Mouse (Mus musculus): Measurements from ENCODE around the gene Cyp2w1.
A peak's percentile ranks its signal among the peaks of the same experiment; 100 is the strongest.

The Cyp2w1 gene

DNA sequence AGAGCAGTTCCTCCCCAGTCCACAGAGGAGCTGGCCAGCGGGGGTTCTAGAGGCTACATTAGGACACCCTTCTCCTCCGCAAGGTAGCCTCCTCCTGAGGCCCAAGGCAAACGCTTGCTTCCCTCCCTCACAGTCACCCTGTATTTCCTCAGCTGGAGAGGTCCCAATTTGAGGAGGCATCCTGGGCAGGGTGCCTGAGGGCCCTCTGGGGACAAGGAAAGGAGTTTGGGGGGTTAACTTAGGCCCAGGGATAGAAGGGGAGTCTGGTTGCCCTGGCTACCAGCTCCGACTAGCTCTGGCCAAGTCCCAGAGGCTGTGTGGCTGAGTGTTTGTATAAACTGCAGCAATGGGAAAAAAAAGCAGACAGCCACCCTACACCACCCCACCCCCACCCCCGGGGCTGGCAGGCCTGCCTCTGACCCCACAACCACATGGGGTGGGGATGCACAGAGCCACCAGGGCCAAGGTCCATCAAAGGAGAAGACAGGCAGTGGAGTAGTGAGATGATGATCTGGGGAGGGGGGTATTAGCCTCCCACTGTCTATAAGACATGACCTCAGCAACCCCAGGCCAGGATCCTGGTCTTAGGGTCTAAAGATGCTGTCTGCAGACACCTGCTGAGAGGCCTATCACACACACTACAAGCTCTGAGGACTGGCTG, 12.6 kb downstream of the Cyp2w1 start:
- no peak for DNase-seq (ENCODE audit: extremely low read depth, low read depth)

DNA sequence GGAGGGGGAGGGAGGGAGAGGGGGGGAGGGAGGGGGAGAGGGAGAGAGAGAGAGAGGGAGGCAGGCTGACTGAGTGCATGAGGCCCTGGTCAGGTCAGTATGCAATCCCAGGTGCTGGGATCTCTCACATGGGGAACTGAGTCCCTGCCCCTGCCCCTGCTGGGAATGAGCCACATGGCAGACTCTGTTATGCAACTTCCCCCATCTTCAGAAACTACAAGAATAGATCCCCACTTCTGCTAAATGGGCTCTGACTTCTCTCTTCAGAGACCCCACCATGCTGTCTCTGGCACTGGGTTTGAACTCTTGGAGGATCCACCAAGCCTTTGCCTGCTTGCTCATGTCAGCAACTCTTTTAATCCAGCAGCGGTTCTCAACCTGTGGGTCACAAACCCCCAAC, 13.4 kb downstream of the Cyp2w1 start:
- DNase-seq (ENCODE audit: extremely low read depth, low read depth), result no peak

DNA sequence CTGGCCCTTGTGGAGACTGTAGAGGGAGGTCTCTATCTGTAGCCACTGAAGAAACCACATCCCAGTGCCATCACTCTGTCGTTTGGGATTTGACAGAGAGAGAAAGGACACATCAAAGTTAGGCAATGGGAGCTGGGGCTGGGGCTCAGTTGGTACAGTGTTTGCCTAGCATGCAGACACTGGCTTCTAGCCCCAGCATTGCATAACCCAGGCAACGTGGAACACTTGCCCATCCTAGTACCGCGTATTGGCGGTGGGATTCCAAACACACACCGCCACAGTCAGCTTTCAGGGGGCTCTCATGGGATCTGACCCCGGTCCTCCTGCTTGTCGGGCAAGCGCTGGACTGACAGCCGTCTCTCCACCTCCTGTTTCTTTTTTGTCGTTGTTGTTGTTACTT, 14.1 kb downstream of the Cyp2w1 start:
- no peak for DNase-seq (ENCODE audit: extremely low read depth, low read depth)

DNA sequence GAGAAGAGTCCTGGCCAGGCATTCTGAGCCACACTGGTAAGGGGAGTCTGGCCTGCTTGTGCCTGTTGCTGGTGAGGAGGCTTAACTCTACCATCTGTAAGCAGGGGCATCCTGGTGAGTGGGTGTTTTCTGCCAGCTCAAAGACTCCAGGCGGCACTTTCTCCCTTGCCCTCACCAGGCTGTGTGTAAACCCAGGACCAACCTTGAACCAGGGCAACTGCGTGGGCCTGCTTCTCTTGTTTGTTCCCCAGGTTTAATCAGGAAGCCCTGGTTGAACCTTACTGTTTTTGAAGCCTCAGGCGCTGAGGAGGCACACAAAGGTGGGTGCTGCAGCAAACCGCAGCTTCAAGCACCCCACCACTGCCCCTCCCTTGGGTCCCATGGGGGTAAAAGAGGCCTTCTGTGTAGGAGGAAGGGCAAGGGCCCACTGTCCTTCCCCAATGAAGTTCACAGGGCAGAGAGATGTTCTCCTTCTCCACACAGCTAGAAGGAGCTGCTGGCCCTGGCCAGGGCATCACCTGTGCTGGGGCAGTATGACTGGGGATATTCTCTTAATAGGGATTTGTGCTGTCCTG, 15.6 kb downstream of the Cyp2w1 start:
- no peak for DNase-seq (ENCODE audit: extremely low read depth, low read depth)

DNA sequence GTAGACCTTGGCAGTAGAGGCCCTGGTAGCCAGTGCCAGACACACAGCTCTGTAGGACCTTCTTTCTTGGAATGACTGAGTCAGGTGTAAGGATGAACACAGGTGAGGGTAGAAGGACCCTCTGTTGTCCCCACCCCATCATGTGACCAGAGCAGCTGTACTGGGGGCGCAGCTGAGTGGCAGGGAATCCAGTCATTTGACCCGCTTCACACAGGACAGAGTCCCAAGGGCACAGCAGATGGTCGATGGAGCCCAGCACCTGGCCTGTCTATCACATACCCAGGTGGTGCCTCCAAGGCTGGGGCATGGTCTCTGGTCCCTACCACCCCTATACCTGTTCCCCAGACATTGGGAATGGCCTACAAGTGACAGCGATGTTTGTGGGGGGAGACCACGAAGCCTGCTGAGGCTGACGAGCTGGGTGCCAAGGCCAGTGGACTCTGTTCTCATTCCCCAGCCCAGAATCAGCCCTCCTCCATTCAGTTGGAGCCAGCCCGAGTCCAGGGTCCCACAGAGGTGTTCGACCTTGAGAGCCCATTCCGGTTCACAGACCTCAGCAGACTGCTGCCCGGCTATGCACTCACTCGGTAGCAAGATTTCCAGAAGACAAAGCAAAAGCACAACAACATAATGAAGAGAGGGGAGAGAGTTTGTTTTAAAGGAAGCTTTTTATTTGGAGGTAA, 16.4 kb downstream of the Cyp2w1 start:
- DNase-seq (ENCODE audit: extremely low read depth, low read depth), result no peak

DNA sequence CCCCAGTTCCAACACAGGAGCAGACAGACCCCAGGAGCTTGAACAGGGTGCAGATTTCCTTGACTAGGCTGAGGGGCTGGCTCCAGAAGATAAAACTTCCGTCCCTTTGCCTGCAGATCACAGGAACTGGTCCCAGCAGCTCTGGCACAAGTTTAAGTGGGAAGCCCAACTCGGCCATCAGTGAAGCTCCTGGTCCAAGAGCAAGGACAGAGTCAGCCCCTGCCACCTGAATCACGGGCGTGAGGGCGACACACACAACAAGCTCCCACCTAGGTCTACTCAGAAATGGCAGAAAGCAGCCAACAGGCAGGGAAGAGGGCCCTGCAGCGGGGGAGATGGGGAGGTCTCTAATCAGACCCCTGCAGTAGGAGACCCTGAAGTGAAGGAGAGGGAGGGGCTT, 17.9 kb downstream of the Cyp2w1 start:
- DNase-seq (ENCODE audit: extremely low read depth, low read depth), result no peak

DNA sequence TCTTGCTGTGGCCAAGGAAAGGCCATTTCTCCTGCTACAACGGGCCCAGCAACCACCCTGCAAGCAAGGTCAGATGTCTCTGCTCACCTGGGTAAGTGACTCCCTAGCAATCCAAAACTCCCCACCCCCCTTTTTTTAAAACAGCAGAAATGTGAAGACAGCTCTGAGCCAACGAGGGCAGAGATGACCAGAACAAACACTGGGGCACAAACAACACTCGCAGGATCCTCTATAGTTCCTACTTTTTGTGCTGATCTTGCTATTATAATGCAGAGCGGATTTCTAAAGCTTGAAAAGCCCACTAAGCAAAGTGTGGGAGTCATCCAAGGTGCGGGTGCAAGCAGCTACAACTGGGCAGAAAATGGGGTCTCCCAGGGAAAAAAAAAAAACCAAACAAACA, 18.7 kb downstream of the Cyp2w1 start:
- no peak for DNase-seq (ENCODE audit: extremely low read depth, low read depth)

DNA sequence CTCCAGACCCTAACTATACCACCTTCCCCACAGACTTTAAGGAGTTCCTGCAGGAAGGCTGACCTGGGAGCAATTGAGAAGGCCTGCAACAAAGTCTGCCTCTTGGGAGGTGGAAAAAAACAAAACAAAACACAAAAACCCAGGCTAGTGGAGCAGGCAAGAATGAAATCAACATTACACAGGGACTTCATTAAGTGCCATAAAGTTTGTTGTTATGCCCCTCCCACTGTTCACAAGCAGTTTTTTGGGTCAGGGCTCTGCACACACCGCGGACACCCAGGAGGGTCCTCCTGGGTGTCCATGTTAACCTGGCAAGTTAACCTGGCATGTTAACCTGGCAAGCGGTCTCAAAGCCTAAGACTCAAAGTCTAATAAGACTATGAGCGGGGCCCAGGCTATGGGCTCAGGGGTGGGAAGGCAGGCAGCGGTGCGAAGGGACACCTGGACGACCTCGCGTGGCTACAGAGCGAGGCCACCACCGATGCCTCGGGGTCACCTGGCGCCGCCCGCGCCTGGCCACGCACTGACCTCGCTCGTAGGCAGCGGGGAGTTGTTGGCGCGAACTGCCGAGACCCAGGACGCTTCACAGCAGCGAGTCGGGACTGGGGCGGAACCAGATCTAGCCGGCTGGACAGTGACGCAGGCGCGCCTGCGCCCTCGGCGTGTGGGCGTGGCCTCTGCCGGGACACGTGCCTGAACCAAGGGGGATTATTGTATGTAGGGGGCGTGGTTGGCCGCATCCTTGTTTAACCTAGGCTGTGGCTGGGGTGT, 19.4 kb downstream of the Cyp2w1 start:
- peak; percentile 78 for DNase-seq (ENCODE audit: extremely low read depth, low read depth)

DNA sequence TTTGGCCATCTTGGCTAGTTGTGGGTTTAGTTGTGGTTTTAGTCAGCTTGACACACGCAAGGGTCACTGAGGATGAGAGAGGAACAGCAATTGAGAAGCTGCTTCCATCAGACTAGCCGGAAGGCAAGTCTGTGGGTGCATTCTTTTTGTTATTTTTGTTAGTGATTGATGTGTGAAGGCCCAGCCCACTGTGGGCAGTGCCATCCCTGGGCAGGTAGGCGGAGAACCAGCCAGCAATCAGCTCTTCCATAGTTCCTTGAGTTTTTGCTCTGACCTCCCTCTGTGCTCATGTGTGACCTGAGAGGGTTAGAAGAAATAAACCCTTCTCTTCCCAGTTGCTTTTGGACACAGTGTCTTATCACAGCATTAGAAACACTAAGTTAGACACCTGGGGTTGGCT, 20.7 kb downstream of the Cyp2w1 start:
- DNase-seq (ENCODE audit: extremely low read depth, low read depth), result no peak

DNA sequence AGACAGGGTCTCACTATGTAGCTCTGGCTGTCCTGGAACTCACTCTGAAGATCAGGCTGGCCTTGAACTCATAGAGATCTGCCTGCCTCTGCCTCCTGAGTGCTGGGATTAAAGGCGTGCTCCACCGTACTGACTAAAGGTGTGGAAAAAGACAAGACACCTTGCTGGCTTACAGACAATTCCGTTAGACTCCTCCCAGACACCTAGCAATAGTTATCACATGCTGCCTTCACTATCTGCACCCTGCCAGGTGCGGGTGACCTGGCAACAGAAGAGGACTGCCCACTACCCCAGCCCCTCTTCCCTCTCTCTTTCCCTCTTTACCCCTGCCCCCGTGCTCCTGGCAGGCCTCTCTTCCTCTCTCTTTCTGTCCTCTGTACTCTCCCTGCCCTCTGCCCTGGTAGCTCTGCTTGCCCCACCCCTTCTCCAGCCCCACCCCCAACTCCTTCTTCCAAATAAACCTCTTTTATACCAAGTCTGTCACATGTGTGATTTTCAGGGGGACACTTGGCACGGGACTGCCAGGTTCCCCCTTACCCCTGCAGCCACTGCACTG, 21.6 kb downstream of the Cyp2w1 start:
- DNase-seq (ENCODE audit: extremely low read depth, low read depth), result no peak

DNA sequence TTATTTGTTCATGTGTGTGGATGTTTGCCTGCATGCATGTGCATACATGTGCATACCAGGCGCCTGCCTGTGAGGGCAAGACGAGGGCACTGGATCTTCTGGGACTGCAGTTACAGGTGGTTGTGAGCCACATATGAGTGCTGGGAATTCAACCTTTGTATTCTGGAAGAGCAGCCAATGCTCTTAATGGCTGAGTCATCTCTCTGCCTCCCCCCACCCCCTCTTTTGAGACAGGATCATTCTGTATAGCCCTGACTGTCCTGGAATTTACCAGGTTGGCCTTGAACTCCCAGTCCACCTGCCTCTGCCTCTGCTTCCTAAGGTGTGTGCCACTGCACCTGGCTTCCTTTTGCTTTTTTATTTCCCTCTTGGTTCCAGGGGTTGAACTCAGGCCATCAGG, 22.4 kb downstream of the Cyp2w1 start:
- no peak for DNase-seq (ENCODE audit: extremely low read depth, low read depth)

DNA sequence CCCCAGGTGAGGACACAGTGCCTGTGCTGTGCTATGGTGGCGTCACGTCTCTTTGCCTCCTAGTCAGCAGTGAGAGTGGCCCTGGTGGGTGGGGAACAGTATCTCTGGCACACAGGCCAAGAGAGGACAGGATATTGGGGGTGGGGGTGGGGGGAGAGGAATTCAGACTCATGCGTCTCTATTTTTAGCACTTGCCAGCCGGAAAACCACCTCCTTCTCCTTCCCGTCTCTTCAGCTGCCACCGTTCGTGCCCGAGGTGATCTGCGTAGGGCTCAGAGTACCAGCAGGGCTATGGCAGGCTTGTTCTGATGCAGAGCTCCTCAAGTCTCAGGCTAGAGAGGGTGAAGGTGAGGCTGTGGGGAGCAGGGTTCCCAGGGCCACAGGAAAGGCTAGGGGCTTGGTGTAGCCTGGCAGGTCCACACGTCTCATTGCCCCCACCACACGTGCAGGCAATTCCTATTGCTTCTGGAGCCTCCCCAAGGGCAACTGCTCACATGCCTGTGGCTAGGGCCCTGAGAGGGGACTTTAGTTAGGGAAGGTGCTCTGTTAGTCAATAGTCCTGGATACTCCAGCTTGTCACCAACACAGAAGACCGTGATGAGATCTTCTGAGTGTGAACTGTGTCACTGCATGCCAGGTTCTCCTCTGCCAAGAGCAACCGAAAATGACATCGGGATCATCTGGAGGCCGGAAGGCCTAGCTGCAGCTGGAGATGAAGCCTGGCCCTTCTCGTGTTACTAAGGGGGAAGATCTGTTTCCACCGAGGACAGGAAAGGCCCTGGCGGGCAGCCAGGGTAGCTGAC, 25.3 kb downstream of the Cyp2w1 start, which contains the start of gene Gpr146:
Gpr146 (plus strand) TSS at position 230 of the 803 bp plus-strand sequence.
- DNase-seq (ENCODE audit: extremely low read depth, low read depth), result peak; percentile 59

DNA sequence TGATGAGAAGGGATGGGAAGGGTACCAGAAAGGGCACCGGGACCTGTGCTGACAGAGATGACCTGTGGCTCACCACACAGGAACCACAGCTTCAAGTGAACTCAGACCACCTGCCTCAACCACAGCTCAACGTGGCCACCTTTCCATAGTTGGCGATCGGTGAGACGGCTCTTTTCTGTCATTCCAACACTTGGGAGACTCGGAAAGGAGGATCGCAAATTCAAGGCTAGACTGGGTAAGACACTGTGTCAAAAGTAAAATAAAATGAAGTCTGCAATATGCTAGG, 25.8 kb downstream of the Cyp2w1 start:
- no peak for DNase-seq (ENCODE audit: extremely low read depth, low read depth)

DNA sequence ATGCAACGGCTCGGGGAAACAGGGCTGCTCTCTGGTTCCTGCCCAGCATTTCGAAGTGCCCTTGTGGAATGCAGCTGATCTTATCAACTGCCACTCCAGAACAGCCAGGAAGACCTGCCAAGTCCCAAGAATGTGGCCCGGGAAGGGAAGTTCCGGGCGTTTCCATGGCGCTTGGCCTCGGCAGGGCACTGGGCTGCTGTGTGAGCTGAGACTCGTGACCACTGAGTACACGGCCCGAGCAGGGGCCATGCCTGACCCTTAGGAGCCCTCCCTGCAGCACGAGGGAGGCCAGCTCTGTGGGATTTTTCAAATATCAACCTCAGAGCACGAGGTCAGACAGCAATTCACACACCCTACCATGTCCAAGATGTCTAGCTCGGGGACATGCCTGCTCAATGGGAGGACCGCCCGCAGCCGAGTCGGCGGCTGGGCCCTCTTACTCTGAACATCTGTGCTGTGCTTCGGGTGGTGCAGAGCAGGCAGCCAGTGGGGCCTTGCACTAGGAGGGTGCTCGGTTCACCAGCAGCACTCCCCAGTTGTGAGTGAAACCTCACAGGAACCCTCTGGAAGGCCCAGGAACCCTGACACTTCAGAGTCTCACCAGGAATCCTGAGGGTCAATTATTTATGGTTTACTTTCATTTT, 26.7 kb downstream of the Cyp2w1 start:
- DNase-seq (ENCODE audit: extremely low read depth, low read depth), result no peak

DNA sequence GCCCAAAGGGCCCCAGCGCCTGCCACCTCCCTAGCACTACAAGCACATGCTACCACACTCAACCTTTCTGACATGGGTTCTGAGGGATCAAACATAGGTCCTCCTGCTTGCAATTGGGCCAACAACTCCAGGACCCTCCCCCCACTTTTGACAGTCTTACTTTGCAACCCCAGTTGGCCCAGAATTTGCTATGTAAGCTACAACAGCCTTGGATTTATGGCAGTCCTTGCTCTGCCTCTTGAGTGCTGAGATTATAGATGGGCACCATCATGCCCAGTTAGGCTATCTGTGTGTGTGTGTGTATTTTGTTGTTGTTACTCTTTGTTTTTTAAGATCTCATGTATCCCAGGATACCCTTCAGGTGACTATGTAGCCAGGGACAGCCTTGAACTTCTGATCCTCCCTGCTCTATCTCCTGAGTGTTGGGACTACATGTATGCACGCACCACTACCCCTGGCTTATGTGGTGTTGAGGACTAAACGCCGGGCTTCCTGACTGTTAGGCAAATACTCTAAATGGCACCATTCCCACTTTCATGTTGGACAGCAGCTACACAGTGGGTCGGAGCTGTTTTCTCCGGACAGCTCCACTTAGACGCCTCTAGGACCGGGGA, 27.5 kb downstream of the Cyp2w1 start:
- peak; percentile 43 for DNase-seq (ENCODE audit: extremely low read depth, low read depth)

DNA sequence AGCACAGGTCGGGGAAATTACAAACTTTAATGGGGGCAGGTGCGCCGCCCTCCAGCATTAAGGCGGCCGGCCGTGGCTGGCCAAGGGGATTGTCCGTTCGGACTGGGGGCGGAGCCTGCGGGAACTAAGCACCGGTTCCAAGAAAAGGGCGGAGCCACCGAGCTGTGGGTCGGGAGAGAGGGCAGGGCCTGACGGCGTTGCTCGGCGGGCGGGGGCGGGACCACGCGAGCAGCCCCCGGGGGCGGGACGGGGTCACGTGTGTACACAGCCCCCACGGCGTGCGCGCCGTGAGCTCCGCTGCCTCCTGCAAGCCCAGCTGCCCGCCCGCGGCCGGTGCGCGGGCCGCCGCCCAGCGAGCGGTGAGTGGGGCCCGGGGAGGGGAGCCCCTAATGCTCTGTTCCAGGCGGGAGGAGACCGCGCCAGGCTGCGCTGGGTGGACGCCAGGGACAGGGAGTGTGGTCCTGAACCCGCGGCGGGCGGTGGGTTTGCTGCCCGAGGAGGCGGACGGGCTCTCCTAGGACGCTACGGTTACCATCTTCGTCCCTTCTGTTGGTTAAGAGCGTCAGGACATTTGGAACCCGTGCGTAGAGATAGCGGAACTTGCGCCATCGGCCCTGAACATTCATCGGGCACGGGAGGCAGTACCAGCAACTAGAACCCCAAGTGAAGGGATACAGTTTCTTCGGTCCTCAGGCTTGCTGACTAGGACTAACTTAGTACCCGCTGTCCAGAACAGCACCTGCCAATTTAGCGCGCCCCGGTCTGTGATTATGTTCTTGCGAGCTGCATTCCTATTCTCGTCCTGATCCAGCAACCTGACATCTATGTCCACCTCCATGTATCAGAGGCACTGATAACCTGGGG, 28.2 kb downstream of the Cyp2w1 start:
- DNase-seq (ENCODE audit: extremely low read depth, low read depth), result peak; percentile 75

DNA sequence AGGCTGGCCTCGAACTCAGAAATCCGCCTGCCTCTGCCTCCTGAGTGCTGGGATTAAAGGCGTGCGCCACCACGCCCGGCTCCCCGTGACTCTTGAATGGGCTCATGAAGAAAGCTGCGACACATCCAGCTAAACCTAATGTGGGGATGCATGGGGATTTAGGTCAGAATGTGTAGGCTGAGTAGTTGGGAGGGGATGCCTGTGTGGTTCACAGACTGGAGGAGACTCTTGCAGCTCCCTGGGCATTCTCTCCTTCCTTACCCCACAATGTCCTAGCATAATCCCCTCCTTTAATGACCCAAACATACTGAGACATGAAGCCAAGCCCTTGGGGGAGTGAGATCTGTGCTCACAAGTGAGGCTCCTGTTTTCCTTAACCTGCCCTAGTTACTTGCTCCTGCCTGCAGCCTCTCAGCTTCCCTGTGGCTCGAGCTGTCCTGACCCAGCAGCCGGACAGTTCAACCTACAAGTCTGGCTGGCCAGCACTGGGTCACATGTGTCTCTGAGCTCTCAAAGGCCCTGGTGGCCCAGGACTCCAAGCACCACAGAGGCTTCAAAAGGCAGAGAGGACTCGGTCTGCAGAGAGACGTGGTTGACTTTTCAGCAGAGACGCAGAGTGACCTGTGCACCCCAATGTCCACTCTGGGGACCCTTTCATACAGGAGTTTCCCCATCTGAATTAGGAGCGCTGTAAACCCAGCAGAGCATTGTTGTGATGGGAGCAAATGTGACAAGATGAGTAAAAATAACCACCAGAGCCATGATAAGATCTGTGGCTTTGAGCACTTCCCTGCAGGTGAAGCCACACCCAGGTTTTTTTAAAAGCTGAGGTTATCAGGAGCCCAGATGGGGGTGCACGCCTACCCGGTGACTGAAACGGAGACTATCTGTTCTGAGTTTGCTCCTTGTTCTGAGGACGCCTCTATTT, 29.4 kb downstream of the Cyp2w1 start:
- peak; percentile 85 for DNase-seq (ENCODE audit: extremely low read depth, low read depth)

DNA sequence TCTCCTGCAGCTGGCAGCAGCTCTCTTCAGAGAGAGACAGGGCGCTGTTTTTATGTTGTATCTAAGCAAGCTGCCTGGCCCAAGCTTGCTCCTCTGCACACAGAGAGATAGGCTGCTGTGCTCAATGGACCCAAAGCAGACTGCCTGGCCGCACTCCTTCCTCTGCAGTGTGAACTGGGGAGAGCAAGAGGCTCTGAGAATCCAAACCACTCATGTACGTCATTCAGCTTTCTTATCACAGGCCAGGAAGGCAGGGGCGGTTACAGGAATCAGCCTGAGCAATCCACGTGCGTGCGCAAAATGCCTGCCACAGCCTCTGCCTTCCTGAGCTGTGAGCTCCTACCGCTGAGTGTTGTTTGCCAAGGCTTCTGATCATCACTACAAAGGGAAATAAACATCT, 30.3 kb downstream of the Cyp2w1 start:
- DNase-seq (ENCODE audit: extremely low read depth, low read depth), result peak; percentile 91

Data from MEL-GATA-1-ER (cell line).